Mouse (Mus musculus) layer of hippocampus, adult 6 months (tissue): Measurements from ENCODE around the gene Ambp. TPM values are rescaled to one million over a fixed set of nuclear protein-coding genes. Genes with fewer than 3 reads are reported as not detected.

Experiments
- long read RNA-seq, 2 experiments: library from polyadenylated mRNA; unstranded; transcript quantifications; one replicate each; pipeline ENCODE4 v2.0.0; 2019 to 2020
- polyA plus RNA-seq: library from polyadenylated mRNA; unstranded; fragments of <200 nt; fragmentation: Nextera tagmentation; gene quantifications from 2 replicates; pipeline ENCODE4 v1.2.3, GENCODE M21; 2021

Gene Ambp
- not detected in 2 replicates for polyA plus RNA-seq
- long read RNA-seq, experiment 1, result 0 reads
- long read RNA-seq, experiment 2, result 0 reads

DNA sequence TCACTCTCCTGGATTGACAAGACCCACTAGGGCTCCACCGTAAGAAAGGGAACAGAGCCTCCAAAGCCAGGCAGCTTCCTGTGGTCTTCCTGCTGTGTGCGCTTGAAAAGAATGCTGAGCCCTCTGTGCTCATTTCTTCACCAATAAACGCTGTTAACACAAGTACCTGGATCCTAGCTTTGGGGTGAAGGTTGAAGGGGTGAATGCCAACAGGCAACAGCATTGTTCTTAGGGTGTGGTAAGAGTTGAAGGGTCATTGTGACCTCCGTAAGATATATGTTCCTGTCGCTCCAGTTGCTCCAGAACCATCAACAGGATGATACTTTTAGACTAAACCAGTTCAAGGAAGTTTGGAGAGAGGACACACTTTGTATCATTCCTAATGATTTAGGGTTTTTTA is at the start of gene Ambp:
Gene Ambp, minus strand, starts transcription at position 101 of the 400 bp plus-strand sequence.

DNA sequence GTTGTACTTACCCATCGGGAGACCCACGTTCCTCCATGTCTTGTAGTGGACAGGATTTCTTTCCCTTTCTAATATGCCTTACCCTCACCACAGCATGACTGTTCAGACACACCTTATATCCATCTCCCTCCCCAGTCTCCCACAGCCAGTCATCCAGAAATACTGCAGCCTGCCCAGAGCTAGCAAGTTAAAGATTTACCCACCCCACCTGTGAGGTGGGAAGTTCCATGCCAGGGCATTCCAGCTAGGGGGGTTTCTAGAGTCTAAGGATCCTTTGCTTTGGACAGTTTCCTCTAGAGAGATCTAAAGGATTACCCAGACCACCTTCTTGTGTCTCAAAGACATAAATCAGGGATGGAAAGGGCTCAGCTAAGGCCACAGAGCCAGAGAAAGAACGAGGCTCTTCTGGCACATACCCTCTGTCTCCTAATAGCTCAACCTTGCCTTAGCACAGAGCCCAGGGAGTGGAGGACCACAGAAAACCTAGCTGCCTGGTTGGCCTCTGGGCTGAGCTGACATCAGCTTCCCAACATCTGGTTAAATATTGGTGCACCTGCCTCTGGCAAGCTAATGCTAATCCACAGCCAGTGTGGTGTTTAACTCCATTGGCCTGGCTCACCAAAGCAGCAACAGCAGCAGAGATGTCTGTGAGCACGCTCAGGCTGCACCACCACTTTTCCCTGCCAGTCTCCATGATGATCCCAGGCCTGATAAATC is 17.5 kb upstream of the Ambp start, which contains the start of gene Kif12:
Gene Kif12, minus strand, starts transcription at position 163 of the 717 bp plus-strand sequence.

Other genes with a start within 250 kb of the Ambp start
- gene Zfp618, start 189.2 kb downstream of the Ambp start, polyA plus RNA-seq, result 1.0 and 1.5 TPM in 2 replicates
- not detected in 2 replicates for gene Kif12, start 17.3 kb upstream of the Ambp start, polyA plus RNA-seq
- 0.10 and 0.19 TPM in 2 replicates for gene Col27a1, start 59.2 kb upstream of the Ambp start, polyA plus RNA-seq
- not detected in 2 replicates for gene Orm1, start 189.8 kb upstream of the Ambp start, polyA plus RNA-seq
- not detected in 2 replicates for gene Orm3, start 201.4 kb upstream of the Ambp start, polyA plus RNA-seq
- gene Orm2, start 207.7 kb upstream of the Ambp start, polyA plus RNA-seq, result not detected in 2 replicates
- 0.82 and 0.98 TPM in 2 replicates for gene Akna, start 248.6 kb upstream of the Ambp start, polyA plus RNA-seq